Mouse (Mus musculus): ENCODE measurements at regions not wholly inside any gene's neighbourhood (a gene's known extent, or its start where the extent isn't known, plus 50 kb on each side); places are given as distances from the start of the nearest gene placed in this dataset.

DNA sequence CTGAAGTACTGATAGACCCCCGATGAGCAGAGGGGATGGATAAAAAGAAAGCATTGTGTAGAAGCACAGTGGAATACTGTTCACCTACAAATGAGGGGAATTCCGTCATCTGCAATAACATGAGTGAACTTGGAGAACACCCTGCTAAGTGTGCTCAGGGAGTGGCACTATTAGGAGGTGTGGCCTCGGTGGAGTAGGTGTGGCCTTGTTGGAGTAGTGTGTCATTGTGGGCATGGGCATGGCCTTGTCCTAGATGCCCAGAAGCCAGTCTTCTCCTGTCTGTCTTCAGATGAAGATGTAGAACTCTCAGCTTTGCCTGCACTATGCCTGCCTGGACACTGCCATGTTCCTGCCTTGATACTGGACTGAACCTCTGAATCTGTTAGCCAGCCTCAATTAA is 86.2 kb upstream of the Kl start:
- DNase-seq: no peak

DNA sequence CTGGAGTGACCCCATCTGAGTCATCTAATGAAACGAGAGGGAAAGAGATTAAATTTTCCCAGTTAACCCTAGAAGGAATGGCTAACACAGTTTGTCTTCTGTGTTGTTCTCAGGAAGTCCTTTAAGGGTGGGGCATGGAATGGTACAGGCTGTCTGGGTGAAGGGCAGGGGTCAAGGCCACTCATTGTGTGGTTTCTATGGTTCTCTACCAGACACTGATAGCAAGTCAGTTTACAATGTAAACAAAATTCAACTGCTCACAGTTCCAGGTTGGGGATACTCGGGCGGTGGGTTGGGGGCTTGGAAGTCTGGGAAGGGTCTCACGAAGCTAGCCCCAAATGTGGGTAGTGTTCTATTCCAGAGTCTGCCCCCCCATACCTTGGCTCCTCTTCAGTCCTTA is 82.5 kb upstream of the Kl start:
- no peak for DNase-seq

- peak; percentile 33 for DNase-seq
These were observed 73.6 kb upstream of the Kl start for GRCm38 (mm10) chr5:150878805-150879204.

- DNase-seq: no peak
These were observed 68.7 kb upstream of the Kl start for GRCm38 (mm10) chr5:150883676-150884075.

DNA sequence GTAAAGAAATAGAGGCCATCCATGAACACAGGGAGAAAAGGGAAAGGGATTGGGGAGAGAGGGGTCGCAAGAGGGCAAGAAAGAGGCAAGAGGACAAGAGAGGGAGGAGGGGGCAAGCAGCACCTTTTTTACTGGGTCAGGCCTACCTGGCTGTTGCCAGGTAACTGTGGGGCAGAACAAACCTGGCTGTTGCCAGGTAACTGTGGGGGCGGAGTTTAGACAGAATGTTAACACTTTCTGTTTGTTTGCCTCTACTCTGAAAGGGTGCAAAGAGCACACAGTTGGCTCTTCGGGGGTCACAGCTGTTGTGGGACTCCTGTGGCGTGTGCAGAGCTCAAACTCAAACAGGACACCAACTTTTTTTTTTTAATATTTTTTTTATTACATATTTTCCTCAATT is 62.3 kb upstream of the Kl start:
- no peak for DNase-seq

GRCm38 (mm10) chr5:150891262-150891940 is 61.0 kb upstream of the Kl start:
- DNase-seq: no peak

DNA sequence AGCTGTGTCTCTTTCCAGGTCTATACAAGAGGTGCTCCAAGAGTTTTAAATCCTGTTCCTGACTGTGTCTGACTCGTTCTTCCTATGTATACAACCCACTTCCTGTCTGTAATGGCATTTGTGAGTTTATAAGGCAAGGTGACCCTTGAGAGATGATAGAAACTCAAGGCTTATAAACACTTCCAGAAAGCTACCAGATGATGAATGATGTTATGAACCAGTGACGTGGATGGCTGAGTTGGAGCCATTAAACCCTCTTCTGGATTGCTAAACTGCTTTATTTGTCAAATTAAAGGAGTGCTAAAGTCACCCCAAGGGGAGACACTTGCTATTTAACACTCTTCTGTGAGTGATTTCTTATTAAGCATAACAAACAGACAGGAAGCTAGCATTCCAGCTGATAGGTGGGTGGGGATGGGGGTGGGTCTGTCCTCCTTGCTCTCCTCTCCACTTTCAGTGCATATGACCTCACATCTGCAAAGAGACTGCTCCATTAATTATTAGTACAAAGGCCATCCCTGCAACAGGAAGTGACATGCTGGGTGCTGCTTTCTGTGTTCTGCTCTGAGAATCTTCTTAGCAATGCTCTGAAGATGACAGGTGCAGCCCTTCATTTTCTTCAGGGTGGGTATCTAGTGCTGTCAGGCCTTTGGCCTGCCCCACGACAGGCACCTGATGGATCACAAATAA is 58.2 kb upstream of the Kl start:
- DNase-seq: no peak

DNA sequence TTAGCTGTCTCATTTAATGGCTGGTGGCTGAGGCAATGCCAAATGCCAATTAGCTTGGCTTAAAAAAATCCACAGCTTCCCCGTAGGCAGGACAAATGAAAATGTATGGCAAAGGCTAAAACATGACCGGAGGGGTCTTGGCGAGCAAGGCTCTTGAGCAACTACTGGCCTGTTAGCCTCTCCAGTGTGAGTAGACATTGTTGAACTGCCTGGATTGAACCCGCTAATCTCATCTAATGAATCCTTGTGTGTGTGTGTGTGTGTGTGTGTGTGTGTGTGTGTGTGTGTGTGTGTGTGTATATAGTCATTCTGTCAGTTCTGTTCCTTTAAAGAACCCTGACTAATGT is 57.7 kb upstream of the Kl start:
- no peak for DNase-seq

DNA sequence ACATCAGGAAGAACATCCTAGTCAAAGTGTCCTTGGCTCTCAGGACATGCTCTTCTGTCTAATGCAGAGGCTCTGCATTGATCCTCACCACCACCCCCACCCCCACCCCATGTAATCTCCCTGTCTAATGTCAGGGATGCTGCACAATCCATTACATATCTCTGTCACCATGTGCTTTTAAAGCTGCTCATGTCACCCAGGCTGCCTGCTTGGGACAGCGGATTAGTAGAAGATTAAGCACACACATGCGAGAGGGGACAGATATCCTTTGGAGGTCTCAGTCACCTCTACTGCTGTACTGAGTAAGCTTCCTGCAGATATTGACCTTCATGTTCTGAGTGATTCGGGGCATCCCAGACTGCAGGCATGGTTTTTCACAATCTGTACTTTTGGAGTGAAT is 50.7 kb upstream of the Kl start:
- DNase-seq: no peak

All from embryo, embryonic 11 days (tissue).